Mouse (Mus musculus): ENCODE measurements at regions not wholly inside any gene's neighbourhood (a gene's known extent, or its start where the extent isn't known, plus 50 kb on each side); places are given as distances from the start of the nearest gene placed in this dataset.

DNA sequence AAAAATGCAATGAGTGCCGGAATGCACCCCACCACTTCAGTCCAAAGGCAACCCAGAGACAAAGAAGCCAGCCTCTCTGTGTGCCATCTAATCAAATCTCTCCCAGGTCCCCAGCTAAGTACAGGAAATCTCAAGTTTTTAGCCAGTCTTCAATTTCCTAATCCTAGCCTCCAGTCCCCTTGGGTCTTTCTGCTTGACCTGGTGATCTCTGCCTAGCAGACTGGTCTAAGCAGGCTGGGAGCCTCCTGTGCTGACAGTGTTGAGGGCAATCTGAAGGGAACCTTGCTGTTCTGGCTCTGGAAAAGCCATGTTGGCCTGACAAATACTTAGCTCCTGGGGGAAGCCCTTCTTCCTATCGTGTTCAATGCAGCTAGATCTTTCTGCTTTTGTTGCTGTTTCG lies 248.9 kb downstream of the Nedd1 start:
- no peaks in the 10 kb centered on the region for H3K36me3 ChIP-seq
- no peak overlapping the region for H3K4me3 ChIP-seq (replicated peaks)
- ATAC-seq (ENCODE audit: insufficient number of reproducible peaks, insufficient read depth, low FRiP score, low TSS enrichment, low read depth), result no peak
- no peaks in the 10 kb centered on the region for H3K9me3 ChIP-seq
- no peaks in the 10 kb centered on the region for H3K4me1 ChIP-seq (replicated peaks)
- no peak overlapping the region for H3K4me2 ChIP-seq
- WGBS, result 74% methylated on average over 3 of the region's 3 CpGs
- no peak overlapping the region for H3K27ac ChIP-seq
- H3K27me3 ChIP-seq, result no peaks in the 10 kb centered on the region
- H3K9ac ChIP-seq (replicated peaks), result no peak overlapping the region

DNA sequence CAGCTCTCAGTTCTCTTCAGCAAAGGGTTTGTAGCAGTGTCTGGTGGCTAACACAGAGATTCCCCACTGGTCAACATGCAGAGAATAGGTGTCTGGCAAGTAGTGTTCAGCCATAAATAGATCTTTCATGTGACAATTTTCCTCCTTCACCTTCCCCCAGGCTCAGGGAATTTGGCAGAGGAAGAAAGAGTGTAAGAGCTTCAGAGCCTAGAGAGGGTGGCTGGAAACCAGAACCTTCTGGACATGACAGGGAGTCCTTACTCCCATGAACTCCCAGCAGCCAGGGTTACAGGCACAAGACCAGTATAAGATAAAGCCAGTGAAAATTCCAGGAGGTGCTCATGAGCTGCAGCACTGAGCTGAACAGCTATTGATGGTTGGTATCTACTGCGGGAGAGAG lies 251.1 kb downstream of the Nedd1 start:
- Histone ChIP-seq H3K27ac (no peak overlapping the region), H3K9ac (replicated peaks) (no peak overlapping the region), H3K36me3 (no peaks in the 10 kb centered on the region), H3K4me1 (replicated peaks) (no peaks in the 10 kb centered on the region), H3K4me2 (no peak overlapping the region), H3K4me3 (replicated peaks) (no peak overlapping the region), H3K9me3 (no peaks in the 10 kb centered on the region), H3K27me3 (no peaks in the 10 kb centered on the region)
- 94% methylated on average over 1 of the region's 1 CpGs for WGBS
- no peak for ATAC-seq (ENCODE audit: insufficient number of reproducible peaks, insufficient read depth, low FRiP score, low TSS enrichment, low read depth)

DNA sequence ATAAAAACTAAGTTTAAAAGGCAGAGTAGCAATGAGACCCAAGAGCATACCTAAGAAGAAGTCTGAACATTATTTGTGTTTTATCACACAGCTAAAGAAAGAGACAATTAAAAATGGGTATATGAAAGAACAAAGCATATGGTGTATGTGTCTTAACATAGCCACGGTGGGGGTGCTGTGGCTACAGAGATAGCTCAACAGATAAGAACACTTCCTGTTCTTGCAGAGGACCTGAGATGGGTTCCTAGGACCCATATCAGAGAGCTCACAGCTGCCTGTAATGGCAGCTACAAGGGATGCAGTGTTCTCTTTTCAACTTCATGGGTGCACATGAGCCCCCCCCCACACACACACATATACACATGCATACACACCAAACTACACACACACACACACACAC lies 267.0 kb downstream of the Nedd1 start:
- Histone ChIP-seq H3K4me3 (replicated peaks) (no peak overlapping the region), H3K27ac (no peak overlapping the region), H3K36me3 (no peaks in the 10 kb centered on the region), H3K4me1 (replicated peaks) (no peaks in the 10 kb centered on the region), H3K9ac (replicated peaks) (no peak overlapping the region), H3K9me3 (no peaks in the 10 kb centered on the region), H3K4me2 (no peak overlapping the region), H3K27me3 (no peaks in the 10 kb centered on the region)
- WGBS, result 92% methylated on average over 1 of the region's 1 CpGs
- ATAC-seq (ENCODE audit: insufficient number of reproducible peaks, insufficient read depth, low FRiP score, low TSS enrichment, low read depth), result no peak

DNA sequence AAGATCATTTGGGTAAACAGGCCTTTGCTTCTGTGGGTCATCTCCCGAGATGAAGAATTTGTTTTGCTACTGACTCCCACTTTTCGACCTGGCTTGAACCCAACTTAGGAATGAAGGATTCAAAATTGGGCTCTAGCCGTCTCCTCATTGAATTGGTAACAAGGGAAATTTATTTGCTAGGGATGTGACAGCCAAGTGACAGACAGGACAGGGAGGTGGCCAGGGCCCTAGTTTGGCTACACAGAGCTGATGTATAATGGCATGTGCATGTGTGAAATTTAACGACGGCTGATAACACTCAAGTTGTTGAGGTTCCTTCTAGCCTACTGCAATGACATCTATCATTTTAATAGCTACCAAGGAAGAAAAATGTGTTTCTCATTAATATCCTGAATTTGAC lies 268.7 kb downstream of the Nedd1 start:
- no peaks in the 10 kb centered on the region for H3K27me3 ChIP-seq
- H3K4me3 ChIP-seq (replicated peaks), result no peak overlapping the region
- no peak overlapping the region for H3K27ac ChIP-seq
- 44% methylated on average over 5 of the region's 5 CpGs for WGBS
- no peaks in the 10 kb centered on the region for H3K4me1 ChIP-seq (replicated peaks)
- no peak overlapping the region for H3K9ac ChIP-seq (replicated peaks)
- H3K9me3 ChIP-seq, result no peaks in the 10 kb centered on the region
- ATAC-seq (ENCODE audit: insufficient number of reproducible peaks, insufficient read depth, low FRiP score, low TSS enrichment, low read depth), result no peak
- H3K4me2 ChIP-seq, result no peak overlapping the region
- no peaks in the 10 kb centered on the region for H3K36me3 ChIP-seq

DNA sequence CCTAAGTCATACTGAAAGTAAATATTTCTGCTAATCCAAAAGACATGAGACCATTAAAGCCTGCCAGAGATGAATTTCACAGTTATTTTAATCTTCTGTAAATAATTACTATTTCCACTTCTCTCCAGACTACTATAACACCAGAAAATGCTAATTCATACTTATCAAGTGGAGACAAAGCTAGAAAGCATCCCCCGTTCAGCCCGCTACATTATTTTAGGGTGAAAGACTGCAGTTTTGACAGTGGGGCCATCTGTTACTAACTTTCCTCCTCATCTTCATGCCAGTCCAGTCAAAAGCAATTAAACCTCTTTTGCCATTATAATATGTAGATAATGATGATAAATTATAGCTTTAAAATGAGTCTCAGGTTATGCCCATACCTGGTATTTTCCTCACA lies 276.3 kb downstream of the Nedd1 start:
- H3K27me3 ChIP-seq, result no peaks in the 10 kb centered on the region
- H3K4me3 ChIP-seq (replicated peaks), result no peak overlapping the region
- peaks cover 13% of the 10 kb centered on the region for H3K4me1 ChIP-seq (replicated peaks)
- H3K36me3 ChIP-seq, result no peaks in the 10 kb centered on the region
- no peak overlapping the region for H3K9ac ChIP-seq (replicated peaks)
- 94% methylated on average over 2 of the region's 2 CpGs for WGBS
- no peaks in the 10 kb centered on the region for H3K9me3 ChIP-seq
- H3K4me2 ChIP-seq, result no peak overlapping the region
- no peak overlapping the region for H3K27ac ChIP-seq
- no peak for ATAC-seq (ENCODE audit: insufficient number of reproducible peaks, insufficient read depth, low FRiP score, low TSS enrichment, low read depth)

DNA sequence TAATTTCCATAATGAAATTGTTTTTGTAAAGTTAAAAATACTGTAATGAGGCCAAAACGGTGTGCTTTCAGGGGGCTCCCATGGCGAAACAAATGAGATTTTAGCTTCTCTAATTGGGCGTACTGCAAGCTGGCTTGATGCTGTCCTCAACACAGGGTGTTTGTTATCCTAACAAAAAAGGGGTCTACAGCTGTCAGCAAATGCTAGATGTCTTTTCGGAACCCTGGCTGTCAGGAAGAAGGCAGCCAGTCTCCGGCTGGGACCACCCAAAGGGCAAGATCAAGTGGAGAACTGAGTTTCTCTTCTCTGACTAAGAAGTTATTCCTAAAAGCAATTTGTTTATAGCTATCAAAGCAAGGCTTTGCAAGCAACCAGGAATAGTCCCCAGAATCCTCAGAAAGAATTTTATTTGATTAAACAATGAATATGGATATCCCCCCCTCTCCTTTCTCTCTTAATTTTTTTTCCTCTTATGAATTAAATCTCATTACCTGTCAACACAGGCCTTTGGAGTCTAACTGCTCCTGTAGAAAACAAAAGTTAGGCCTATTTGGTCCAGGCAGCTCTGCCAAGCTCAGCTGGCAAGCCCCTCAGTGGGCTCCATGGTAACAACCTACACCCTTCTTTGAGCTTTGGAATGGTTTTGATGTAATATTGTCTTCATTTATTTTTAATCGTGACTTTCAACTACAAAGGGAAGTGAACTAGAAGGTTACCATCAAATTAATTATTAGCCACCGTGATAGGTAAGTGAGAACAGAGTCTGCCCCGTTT lies 283.4 kb downstream of the Nedd1 start:
- Histone ChIP-seq H3K9me3 (no peaks in the 10 kb centered on the region), H3K27me3 (no peaks in the 10 kb centered on the region), H3K9ac (replicated peaks) (no peak overlapping the region), H3K4me2 (no peak overlapping the region), H3K4me1 (replicated peaks) (peaks cover 13% of the 10 kb centered on the region), H3K27ac (no peak overlapping the region), H3K4me3 (replicated peaks) (no peak overlapping the region), H3K36me3 (no peaks in the 10 kb centered on the region)
- no peak for ATAC-seq (ENCODE audit: insufficient number of reproducible peaks, insufficient read depth, low FRiP score, low TSS enrichment, low read depth)
- WGBS, result 48% methylated on average over 8 of the region's 8 CpGs

DNA sequence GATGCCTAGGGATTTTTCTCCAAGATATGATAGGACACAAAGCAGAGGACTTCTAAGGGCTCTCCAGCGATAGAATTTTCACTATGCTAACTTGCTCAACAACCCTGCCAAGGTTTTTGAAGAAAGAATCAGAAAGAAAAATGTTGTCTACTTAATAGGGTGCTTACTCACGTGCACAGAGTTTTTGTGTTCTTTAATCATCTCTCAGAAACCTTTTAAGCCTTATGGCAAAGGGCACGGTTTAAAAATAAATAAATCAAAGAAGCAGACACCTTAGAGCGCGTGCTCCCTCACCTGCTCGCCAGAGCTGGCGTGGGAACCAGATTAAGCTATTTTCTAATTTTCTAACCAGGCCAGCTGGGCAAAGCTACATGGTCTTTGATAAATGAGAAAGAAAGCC lies 293.0 kb downstream of the Nedd1 start:
- Histone ChIP-seq H3K36me3 (no peaks in the 10 kb centered on the region), H3K9me3 (no peaks in the 10 kb centered on the region), H3K9ac (replicated peaks) (no peak overlapping the region), H3K27ac (no peak overlapping the region), H3K4me3 (replicated peaks) (no peak overlapping the region), H3K4me1 (replicated peaks) (no peaks in the 10 kb centered on the region), H3K4me2 (no peak overlapping the region), H3K27me3 (no peaks in the 10 kb centered on the region)
- 42% methylated on average over 7 of the region's 7 CpGs for WGBS
- no peak for ATAC-seq (ENCODE audit: insufficient number of reproducible peaks, insufficient read depth, low FRiP score, low TSS enrichment, low read depth)

DNA sequence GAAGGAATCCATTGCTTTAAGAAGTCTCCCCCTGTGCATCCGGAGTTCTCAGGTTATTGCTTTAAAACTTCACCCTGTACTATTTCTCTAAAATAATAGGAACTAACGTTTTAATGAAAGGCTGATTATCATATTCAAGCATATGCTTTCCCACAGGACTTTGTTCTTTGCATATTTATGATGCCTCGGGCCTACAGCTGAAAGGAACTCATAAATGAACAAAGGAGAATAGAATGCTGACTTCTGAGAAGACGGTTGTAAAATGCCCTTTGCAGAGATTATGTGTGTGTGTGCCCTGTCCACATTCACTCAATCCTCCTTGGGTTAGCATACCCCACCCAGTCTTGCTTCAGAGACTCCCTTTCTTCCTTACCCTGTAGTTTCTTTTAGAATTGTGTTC lies 294.2 kb downstream of the Nedd1 start:
- no peaks in the 10 kb centered on the region for H3K4me1 ChIP-seq (replicated peaks)
- H3K27me3 ChIP-seq, result no peaks in the 10 kb centered on the region
- H3K4me2 ChIP-seq, result no peak overlapping the region
- H3K36me3 ChIP-seq, result no peaks in the 10 kb centered on the region
- no peak overlapping the region for H3K27ac ChIP-seq
- H3K4me3 ChIP-seq (replicated peaks), result no peak overlapping the region
- H3K9ac ChIP-seq (replicated peaks), result no peak overlapping the region
- ATAC-seq (ENCODE audit: insufficient number of reproducible peaks, insufficient read depth, low FRiP score, low TSS enrichment, low read depth), result no peak
- no peaks in the 10 kb centered on the region for H3K9me3 ChIP-seq
- 39% methylated on average over 4 of the region's 4 CpGs for whole genome bisulfite sequencing

DNA sequence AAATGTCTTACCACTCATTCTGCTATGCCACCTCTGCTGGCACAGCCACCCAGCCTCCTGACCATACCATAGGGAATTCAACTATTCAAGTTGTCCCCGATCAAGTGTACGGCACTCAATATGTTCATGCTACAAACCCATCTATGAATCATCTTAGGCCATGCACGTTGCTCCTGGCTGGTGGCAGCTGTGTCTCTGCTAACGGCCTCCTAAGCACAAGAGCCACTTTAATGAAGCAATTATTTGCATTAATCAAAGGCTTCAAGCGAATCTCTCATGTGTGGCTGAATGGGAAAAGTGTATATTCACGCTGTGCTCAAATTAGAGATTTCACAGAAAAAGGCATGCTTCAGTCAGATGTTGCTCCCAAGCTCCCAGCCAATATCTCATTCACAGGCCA lies 295.8 kb downstream of the Nedd1 start:
- 77% methylated on average over 6 of the region's 6 CpGs for WGBS
- no peak for ATAC-seq (ENCODE audit: insufficient number of reproducible peaks, insufficient read depth, low FRiP score, low TSS enrichment, low read depth)

DNA sequence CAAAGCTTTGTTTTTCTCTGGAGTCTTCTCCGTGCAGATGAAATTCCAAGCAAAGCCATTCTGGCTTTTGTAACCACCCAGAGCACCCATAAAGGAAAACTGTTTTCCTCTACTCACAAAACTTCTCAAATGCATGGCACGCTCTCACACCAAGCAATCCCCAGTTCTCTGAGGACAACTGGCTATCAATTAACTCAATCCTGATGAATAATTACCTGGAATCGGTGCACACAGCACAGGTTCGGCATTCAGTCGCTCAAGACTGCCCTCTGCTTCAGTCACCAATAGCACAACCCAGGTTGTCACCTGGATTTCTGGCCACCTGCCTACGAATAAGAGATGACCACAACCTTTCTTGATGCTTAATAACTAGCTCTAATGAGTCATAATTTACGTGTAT lies 309.5 kb downstream of the Nedd1 start:
- H3K4me3 ChIP-seq (replicated peaks), result no peak overlapping the region
- H3K27ac ChIP-seq, result no peak overlapping the region
- 88% methylated on average over 7 of the region's 7 CpGs for WGBS
- no peak overlapping the region for H3K4me2 ChIP-seq
- H3K36me3 ChIP-seq, result no peaks in the 10 kb centered on the region
- H3K9ac ChIP-seq (replicated peaks), result no peak overlapping the region
- H3K4me1 ChIP-seq (replicated peaks), result no peaks in the 10 kb centered on the region
- no peaks in the 10 kb centered on the region for H3K9me3 ChIP-seq
- no peaks in the 10 kb centered on the region for H3K27me3 ChIP-seq
- ATAC-seq (ENCODE audit: insufficient number of reproducible peaks, insufficient read depth, low FRiP score, low TSS enrichment, low read depth), result no peak

More for the DNA sequence above, 295.8 kb downstream of the Nedd1 start:
- Histone ChIP-seq H3K36me3 (no peaks in the 10 kb centered on the region), H3K9ac (replicated peaks) (no peak overlapping the region), H3K27me3 (no peaks in the 10 kb centered on the region), H3K9me3 (no peaks in the 10 kb centered on the region), H3K4me1 (replicated peaks) (no peaks in the 10 kb centered on the region), H3K4me2 (no peak overlapping the region), H3K27ac (no peak overlapping the region), H3K4me3 (replicated peaks) (no peak overlapping the region)

DNA sequence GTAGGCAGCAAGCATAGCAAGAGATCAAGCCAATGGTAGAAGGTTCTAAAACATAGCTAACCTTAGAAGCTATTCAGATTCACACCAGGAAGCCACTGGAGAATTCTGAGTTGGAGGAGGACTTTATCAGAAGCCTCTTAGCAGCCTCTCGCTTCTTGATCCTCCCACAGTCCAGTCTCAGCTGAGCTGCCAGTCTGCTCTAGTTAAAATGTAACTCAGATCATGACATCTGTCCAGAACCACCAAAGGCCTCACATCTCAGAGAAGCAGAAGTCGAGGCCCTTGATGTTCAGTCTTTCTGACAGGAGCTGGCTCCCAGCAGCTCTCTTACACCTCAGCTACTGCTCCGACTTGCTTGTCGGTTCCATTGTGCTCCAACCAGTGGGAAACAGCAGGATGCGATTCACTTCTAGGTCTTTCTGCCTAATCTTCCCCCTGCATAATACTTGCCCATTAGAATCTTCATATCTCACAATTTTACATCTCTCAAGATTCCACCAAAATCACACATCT lies 311.4 kb downstream of the Nedd1 start:
- H3K9ac ChIP-seq (replicated peaks), result no peak overlapping the region
- ATAC-seq (ENCODE audit: insufficient number of reproducible peaks, insufficient read depth, low FRiP score, low TSS enrichment, low read depth), result no peak
- no peak overlapping the region for H3K4me2 ChIP-seq

DNA sequence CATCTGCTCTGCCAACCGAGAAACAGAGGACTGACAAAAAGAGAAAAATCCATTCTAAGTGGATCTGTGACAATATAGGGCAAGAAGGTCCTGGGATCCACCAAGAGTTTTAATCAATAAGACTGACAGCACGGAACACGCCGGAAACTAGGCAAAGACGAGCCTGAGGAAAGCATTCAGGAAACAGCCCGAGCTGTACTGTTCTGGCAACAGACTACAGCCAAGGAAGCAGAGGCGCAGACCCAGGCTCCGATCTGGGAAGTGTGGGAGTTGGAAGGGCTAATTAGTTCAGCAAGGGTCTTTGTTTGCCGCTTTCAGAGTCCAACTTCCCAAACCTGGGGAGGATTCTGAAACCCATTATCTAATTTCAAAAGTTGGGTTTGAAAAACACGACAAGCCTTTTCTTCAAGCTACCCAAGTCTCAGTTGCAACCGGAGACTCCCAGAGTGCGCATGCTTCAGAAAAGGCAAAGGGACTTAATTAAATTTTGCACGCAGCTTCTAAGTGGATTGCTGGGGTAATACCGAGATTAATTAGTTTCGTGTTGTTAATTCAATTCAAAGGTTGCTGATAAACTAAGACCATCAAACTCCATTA lies 317.4 kb downstream of the Nedd1 start:
- no peaks in the 10 kb centered on the region for H3K9me3 ChIP-seq
- 75% methylated on average over 15 of the region's 15 CpGs for WGBS
- no peaks in the 10 kb centered on the region for H3K36me3 ChIP-seq
- H3K4me1 ChIP-seq (replicated peaks), result no peaks in the 10 kb centered on the region
- no peak overlapping the region for H3K27ac ChIP-seq
- H3K27me3 ChIP-seq, result no peaks in the 10 kb centered on the region
- no peak overlapping the region for H3K9ac ChIP-seq (replicated peaks)
- ATAC-seq (ENCODE audit: insufficient number of reproducible peaks, insufficient read depth, low FRiP score, low TSS enrichment, low read depth), result no peak
- no peak overlapping the region for H3K4me3 ChIP-seq (replicated peaks)
- no peak overlapping the region for H3K4me2 ChIP-seq

More for the DNA sequence above, 311.4 kb downstream of the Nedd1 start:
- Histone ChIP-seq H3K27me3 (no peaks in the 10 kb centered on the region), H3K4me1 (replicated peaks) (no peaks in the 10 kb centered on the region), H3K9me3 (no peaks in the 10 kb centered on the region), H3K36me3 (no peaks in the 10 kb centered on the region), H3K27ac (no peak overlapping the region), H3K4me3 (replicated peaks) (no peak overlapping the region)
- 81% methylated on average over 5 of the region's 5 CpGs for WGBS

Data from limb, embryonic 12.5 days (tissue).